Mouse (Mus musculus): ENCODE data around the gene Bicral.
A peak's percentile ranks its signal among the peaks of the same experiment; 100 is the strongest.

DNA sequence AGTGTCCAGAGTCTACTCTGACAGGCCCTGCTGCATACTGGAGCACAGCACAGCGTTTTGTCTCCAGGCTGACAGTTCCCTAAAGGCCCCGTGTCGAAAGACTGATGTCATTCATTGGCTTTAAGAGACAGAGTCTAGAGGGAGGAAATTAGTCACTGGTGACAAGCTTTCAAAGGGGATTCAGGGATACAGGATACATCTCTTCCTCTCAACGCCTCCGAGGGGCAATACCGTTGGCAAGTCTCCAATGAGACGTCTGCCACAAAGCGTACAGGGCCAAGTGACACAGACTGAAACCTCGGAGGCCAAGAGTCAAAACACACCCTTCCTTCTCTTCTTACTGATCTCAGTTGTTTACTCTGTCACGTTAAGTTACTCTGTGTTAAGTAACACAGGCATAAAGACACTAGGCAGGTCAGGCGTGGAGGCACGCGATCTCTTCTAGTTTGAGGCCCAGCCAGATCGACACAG lies 21.6 kb upstream of the Bicral start:
- TF ChIP-seq CTCF (IDR thresholded peaks at IDR 0.05): no peak
- TF ChIP-seq EP300 (IDR thresholded peaks at IDR 0.05): peak; percentile 87
